Mouse (Mus musculus) MEL (cell line): ENCODE results near the gene Trappc11. TPM values are rescaled to one million over a fixed set of nuclear protein-coding genes. Genes with fewer than 3 reads are reported as not detected.

Experiments used
- DNase-seq: peaks from one replicate; pipeline ENCODE4 v3.0.0; 2011; ENCODE audit warnings: low read depth, low spot score
- H3K27ac ChIP-seq: 2 replicates; pipeline ENCODE4 v1.5.1; 2012; ENCODE audit warnings: low read depth, mild to moderate bottlenecking, control low read depth, low read length, moderate library complexity; ENCODE audit not compliant: control insufficient read depth
- H3K27me3 ChIP-seq, 2 experiments: fragments of 150-350 bp in 1 of 2; sonication (generic) in 1 of 2; 2 replicates each; pipeline ENCODE4 v1.6.1; 2012; ENCODE audit warnings: low read length in 2 of 2, mild to moderate bottlenecking in 2 of 2, improper control_type of control experiment in 1 of 2, moderate library complexity in 1 of 2; ENCODE audit not compliant: insufficient read depth in 2 of 2, control insufficient read depth in 1 of 2
- H3K36me3 ChIP-seq, 2 experiments: 2 replicates each; pipeline ENCODE4 v1.6.1; 2012 to 2014; ENCODE audit warnings: low read length in 2 of 2, improper control_type of control experiment in 1 of 2, inconsistent platforms in 1 of 2, mild to moderate bottlenecking in 1 of 2; ENCODE audit not compliant: insufficient read depth in 2 of 2, control insufficient read depth in 1 of 2
- H3K4me1 ChIP-seq, 2 experiments: fragments of 150-350 bp in 1 of 2; sonication (generic) in 1 of 2; 2 replicates each; pipeline ENCODE4 v1.6.1; 2012; ENCODE audit warnings: low read length in 2 of 2, improper control_type of control experiment in 1 of 2, mild to moderate bottlenecking in 1 of 2; ENCODE audit not compliant: insufficient read depth in 2 of 2, control insufficient read depth in 1 of 2
- H3K4me3 ChIP-seq, 2 experiments: fragments of 150-350 bp in 1 of 2; sonication (generic) in 1 of 2; 2 replicates each; pipeline ENCODE4 v1.5.1; 2012; ENCODE audit warnings: low read depth in 2 of 2, low read length in 2 of 2, mild to moderate bottlenecking in 2 of 2, moderate library complexity in 2 of 2, control low read depth in 1 of 2, improper control_type of control experiment in 1 of 2; ENCODE audit not compliant: control insufficient read depth in 1 of 2, insufficient read depth in 1 of 2
- H3K79me2 ChIP-seq: 2 replicates; pipeline ENCODE4 v1.6.1; 2012; ENCODE audit warnings: mild to moderate bottlenecking, low read length, moderate library complexity; ENCODE audit not compliant: control insufficient read depth, poor library complexity, insufficient read depth
- H3K9ac ChIP-seq: 2 replicates; pipeline ENCODE4 v1.6.1; 2012; ENCODE audit warnings: low read depth, mild to moderate bottlenecking, control low read depth, low read length, moderate library complexity; ENCODE audit not compliant: control insufficient read depth, poor library complexity, severe bottlenecking
- H3K9me3 ChIP-seq: fragments of 150-350 bp; sonication (generic); replicated peaks from 2 replicates; pipeline ENCODE4 v1.6.1; 2012; ENCODE audit warnings: mild to moderate bottlenecking, low read length, improper control_type of control experiment, moderate library complexity; ENCODE audit not compliant: insufficient read depth
- BHLHE40 ChIP-seq: IDR thresholded peaks from 2 replicates; pipeline ENCODE4 v1.6.1; 2012; ENCODE audit warnings: low read depth, mild to moderate bottlenecking, inconsistent platforms, low read length, improper control_type of control experiment, borderline replicate concordance
- CHD1 ChIP-seq: IDR thresholded peaks from 2 replicates; pipeline ENCODE4 v1.6.1; 2012; ENCODE audit warnings: low read depth, mild to moderate bottlenecking, inconsistent platforms, low read length, improper control_type of control experiment
- CHD2 ChIP-seq: IDR thresholded peaks from 2 replicates; pipeline ENCODE4 v1.6.1; 2011; ENCODE audit warnings: low read length, improper control_type of control experiment
- CTCF ChIP-seq, 3 experiments: IDR thresholded peaks in 2 of 3; conservative IDR thresholded peaks in 1 of 3; 2 replicates each; pipeline ENCODE4 v1.5.1; 2011 to 2012; ENCODE audit warnings: low read length in 3 of 3, low read depth in 2 of 3, mild to moderate bottlenecking in 2 of 3, improper control_type of control experiment in 1 of 3, inconsistent platforms in 1 of 3, mixed read lengths in 1 of 3, moderate library complexity in 1 of 3; ENCODE audit not compliant: control insufficient read depth in 1 of 3, insufficient read depth in 1 of 3, poor library complexity in 1 of 3, severe bottlenecking in 1 of 3
- E2F4 ChIP-seq: IDR thresholded peaks from 2 replicates; pipeline ENCODE4 v1.6.1; 2011; ENCODE audit warnings: low read depth, low read length, improper control_type of control experiment, borderline replicate concordance
- ELF1 ChIP-seq: IDR thresholded peaks from 2 replicates; pipeline ENCODE4 v1.6.1; 2014; ENCODE audit warnings: low read depth, mild to moderate bottlenecking, inconsistent platforms, low read length, improper control_type of control experiment, moderate library complexity
- GABPA ChIP-seq: IDR thresholded peaks from 2 replicates; pipeline ENCODE4 v1.6.1; 2012; ENCODE audit warnings: low read depth, mild to moderate bottlenecking, inconsistent platforms, low read length, improper control_type of control experiment, moderate library complexity
- GATA1 ChIP-seq: IDR thresholded peaks from 2 replicates; pipeline ENCODE4 v1.6.1; 2011; ENCODE audit warnings: low read depth, low read length, improper control_type of control experiment
- HCFC1 ChIP-seq: IDR thresholded peaks from 2 replicates; pipeline ENCODE4 v1.6.1; 2012; ENCODE audit warnings: low read depth, mild to moderate bottlenecking, inconsistent platforms, low read length, improper control_type of control experiment, moderate library complexity
- JUND ChIP-seq: IDR thresholded peaks from 2 replicates; pipeline ENCODE4 v1.6.1; 2011; ENCODE audit warnings: low read depth, mild to moderate bottlenecking, improper control_type of control experiment, low read length
- KAT2A ChIP-seq: conservative IDR thresholded peaks from 2 replicates; pipeline ENCODE4 v1.6.1; 2012; ENCODE audit warnings: low read depth, low read length, improper control_type of control experiment, inconsistent platforms
- MAX ChIP-seq: IDR thresholded peaks from 2 replicates; pipeline ENCODE4 v1.6.1; 2011; ENCODE audit warnings: low read length, improper control_type of control experiment
- MEF2A ChIP-seq: IDR thresholded peaks from 2 replicates; pipeline ENCODE4 v1.6.1; 2014; ENCODE audit warnings: low read depth, mild to moderate bottlenecking, inconsistent platforms, low read length, improper control_type of control experiment; ENCODE audit not compliant: poor library complexity, insufficient replicate concordance, severe bottlenecking; ENCODE audit errors: extremely low read depth
- MXI1 ChIP-seq: IDR thresholded peaks from 2 replicates; pipeline ENCODE4 v1.6.1; 2011; ENCODE audit warnings: mild to moderate bottlenecking, low read depth, low read length, improper control_type of control experiment
- MYC ChIP-seq: IDR thresholded peaks from 2 replicates; pipeline ENCODE4 v1.6.1; 2011; ENCODE audit warnings: low read depth, mild to moderate bottlenecking, low read length, improper control_type of control experiment, moderate library complexity
- NELFE ChIP-seq: IDR thresholded peaks from 2 replicates; pipeline ENCODE4 v1.6.1; 2011; ENCODE audit warnings: low read depth, low read length, improper control_type of control experiment
- NRF1 ChIP-seq: IDR thresholded peaks from 2 replicates; pipeline ENCODE4 v1.6.1; 2014; ENCODE audit warnings: low read depth, mild to moderate bottlenecking, inconsistent platforms, low read length, improper control_type of control experiment, moderate library complexity; ENCODE audit not compliant: poor library complexity, insufficient read depth, severe bottlenecking
- POLR2A ChIP-seq, 2 experiments: IDR thresholded peaks; 2 replicates each; pipeline ENCODE4 v1.6.1; 2011 to 2012; ENCODE audit warnings: low read length in 2 of 2, mild to moderate bottlenecking in 2 of 2, control low read depth in 1 of 2, improper control_type of control experiment in 1 of 2, low read depth in 1 of 2, moderate library complexity in 1 of 2; ENCODE audit not compliant: control insufficient read depth in 1 of 2, insufficient read depth in 1 of 2, poor library complexity in 1 of 2
- POLR2AphosphoS2 ChIP-seq: IDR thresholded peaks from 2 replicates; pipeline ENCODE4 v1.6.1; 2011; ENCODE audit warnings: low read length, improper control_type of control experiment
- RAD21 ChIP-seq: IDR thresholded peaks from 2 replicates; pipeline ENCODE4 v1.6.1; 2011; ENCODE audit warnings: mild to moderate bottlenecking, low read depth, low read length, improper control_type of control experiment
- SIN3A ChIP-seq: IDR thresholded peaks from 2 replicates; pipeline ENCODE4 v1.6.1; 2012; ENCODE audit warnings: low read length, improper control_type of control experiment, inconsistent platforms
- TCF12 ChIP-seq: IDR thresholded peaks from 2 replicates; pipeline ENCODE4 v1.6.1; 2014; ENCODE audit warnings: low read depth, mild to moderate bottlenecking, inconsistent platforms, low read length, improper control_type of control experiment, moderate library complexity
- UBTF ChIP-seq: IDR thresholded peaks from 2 replicates; pipeline ENCODE4 v1.6.1; 2012; ENCODE audit warnings: low read depth, mild to moderate bottlenecking, inconsistent platforms, low read length, improper control_type of control experiment, moderate library complexity, borderline replicate concordance; ENCODE audit not compliant: insufficient read depth
- USF2 ChIP-seq, 2 experiments: IDR thresholded peaks; 2 replicates each; pipeline ENCODE4 v1.6.1; 2011 to 2012; ENCODE audit warnings: improper control_type of control experiment in 2 of 2, low read length in 2 of 2, borderline replicate concordance in 1 of 2, inconsistent platforms in 1 of 2, low read depth in 1 of 2, mild to moderate bottlenecking in 1 of 2; ENCODE audit not compliant: insufficient read depth in 1 of 2
- ZMIZ1 ChIP-seq: IDR thresholded peaks from 2 replicates; pipeline ENCODE4 v1.6.1; 2012; ENCODE audit warnings: low read depth, mild to moderate bottlenecking, inconsistent platforms, low read length, improper control_type of control experiment, moderate library complexity
- polyA plus RNA-seq, 2 experiments: library from polyadenylated mRNA; stranded (reverse) in 1 of 2; unstranded in 1 of 2; fragments of >175 nt in 1 of 2; fragments of >200 nt in 1 of 2; gene quantifications; 2 replicates each; pipeline versions ENCODE4 v1.2.1 to v1.2.4; 2012; ENCODE audit warnings: low replicate concordance in 2 of 2, low read depth in 1 of 2; ENCODE audit not compliant: insufficient read length in 2 of 2, insufficient read depth in 1 of 2, missing spikeins in 1 of 2
- total RNA-seq: library from RNA; depleted of rRNA; stranded (reverse); fragments of 300-350 nt; gene quantifications from 2 replicates; pipeline ENCODE4 v1.2.3, GENCODE M21; 2012; rRNA removed

Gene Trappc11
- total RNA-seq (22.8 and 22.9 TPM in 2 replicates), polyA plus RNA-seq (10 to 100 TPM in 1 of 2 experiments, not detected in 1; 30.1 TPM)

DNA sequence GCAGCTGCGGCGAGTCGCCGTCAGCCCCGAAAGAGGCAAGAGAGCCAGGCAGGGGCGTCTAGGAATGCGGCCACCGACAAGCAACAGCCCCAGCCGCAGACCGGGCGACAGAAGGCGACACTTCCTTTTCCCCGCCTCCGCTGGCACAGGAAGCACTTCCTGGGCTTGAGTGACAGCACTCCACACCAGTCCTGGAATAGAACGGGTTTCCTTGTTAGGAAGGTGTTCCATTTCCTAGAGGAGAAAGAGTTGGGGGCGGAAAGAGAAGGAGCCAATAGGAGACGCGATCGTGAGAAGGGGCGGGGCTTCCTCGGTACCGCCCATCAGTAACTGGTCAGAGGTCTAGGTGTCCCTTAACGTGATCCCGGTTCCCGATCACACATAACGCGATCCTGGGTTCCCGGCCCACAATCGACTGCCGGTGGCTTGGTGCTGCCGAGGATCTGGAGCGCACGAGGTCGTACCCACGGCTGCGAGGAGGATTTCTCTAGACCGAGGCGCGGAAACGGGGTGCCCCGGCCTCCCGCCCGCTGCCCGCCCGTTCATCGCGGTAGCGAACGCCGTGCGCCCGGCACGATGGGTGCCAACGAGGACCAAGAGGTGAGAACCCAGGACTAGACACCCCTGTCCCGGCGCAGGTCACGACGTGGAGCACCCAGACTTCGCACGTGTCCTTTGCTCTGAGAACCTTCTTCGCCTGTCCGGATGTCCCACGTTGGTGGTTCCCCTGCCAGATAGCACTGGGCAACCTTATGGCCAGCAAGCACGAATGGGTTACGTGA lies at the start of gene Trappc11, which contains the start of gene Rwdd4a:
Gene Trappc11 (minus strand): TSS at position 127 of the 782 bp plus-strand sequence.
Gene Rwdd4a (plus strand): TSS at position 321 of the 782 bp plus-strand sequence.
- Histone ChIP-seq H3K4me3 (peak within 1 kb of the TSS; percentile 86 to 96), H3K27ac (peak within 1 kb of the TSS; percentile 68), H3K27me3 (no peaks in the 10 kb centered on the region), H3K36me3 (peaks cover 0 to 21% of the 10 kb centered on the region in 2 experiments; a peak in 2 of 4 replicates), H3K79me2 (peaks cover 36% of the 10 kb centered on the region), H3K4me1 (peaks cover 0 to 2% of the 10 kb centered on the region in 2 experiments; a peak in 2 of 4 replicates), H3K9ac (peak within 1 kb of the TSS; percentile 92), H3K9me3 (no peaks in the 10 kb centered on the region)
- peak; percentile 98 for DNase-seq
- TF ChIP-seq TCF12 (peak; percentile 32; the same call in 1 of the 2 replicates), POLR2AphosphoS2 (peak; percentile 83; the same call in 1 of the 2 replicates), NELFE (peak; percentile 87), GABPA (no peak), MXI1 (peak; percentile 41; the same call in 1 of the 2 replicates), E2F4 (no peak), SIN3A (peak; percentile 92), CHD1 (no peak), MAX (peak; percentile 70), CTCF (IDR thresholded peaks at IDR 0.05 in 2 of 3, conservative IDR thresholded peaks at IDR 0.05 in 1 of 3; ENCODE audit: control insufficient read depth in 1 of 3, insufficient read depth in 1 of 3, low read depth in 2 of 3, low read length in 3 of 3, poor library complexity in 1 of 3, severe bottlenecking in 1 of 3) (no peak), POLR2A (IDR thresholded peaks at IDR 0.05; ENCODE audit: control insufficient read depth in 1 of 2, insufficient read depth in 1 of 2, low read depth in 1 of 2, low read length in 2 of 2, poor library complexity in 1 of 2) (peak; percentile 83 to 85), ELF1 (peak; percentile 97), NRF1 (0 out of 2 replicates have a peak, but pooled peaks have one; percentile 25), RAD21 (no peak), HCFC1 (peak; percentile 92), ZMIZ1 (0 out of 2 replicates have a peak, but pooled peaks have one; percentile 53), KAT2A (peak; percentile 73), CHD2 (peak; percentile 90), MYC (peak; percentile 69; the same call in 1 of the 2 replicates)

DNA sequence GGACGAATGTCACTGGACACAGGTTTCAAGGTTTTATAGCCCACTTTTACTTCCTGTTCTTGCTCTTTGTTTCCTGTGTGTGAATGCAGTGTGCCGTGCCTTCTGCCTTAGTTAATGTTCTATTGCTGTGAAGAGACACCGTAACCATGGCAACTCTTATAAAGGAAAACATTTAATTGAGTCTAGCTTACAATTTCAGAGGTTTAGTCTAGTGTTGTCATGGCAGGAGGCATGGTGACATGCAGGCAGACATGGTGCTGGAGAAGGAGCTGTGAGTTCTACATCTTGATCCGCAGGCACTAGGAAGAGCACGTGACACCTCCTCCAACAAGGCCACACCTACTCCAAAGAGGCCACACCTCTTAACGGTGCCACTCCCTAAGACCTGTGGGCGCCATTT lies 48.2 kb upstream of the Trappc11 start:
- Histone ChIP-seq H3K4me1 (no peaks in the 10 kb centered on the region), H3K9ac (no peak overlapping the region), H3K79me2 (no peaks in the 10 kb centered on the region), H3K36me3 (no peaks in the 10 kb centered on the region), H3K27me3 (no peaks in the 10 kb centered on the region), H3K27ac (no peak overlapping the region), H3K9me3 (no peaks in the 10 kb centered on the region), H3K4me3 (no peak overlapping the region)
- DNase-seq = no peak
- TF ChIP-seq MEF2A = no peak
- no peak for TF ChIP-seq BHLHE40
- TF ChIP-seq JUND = no peak
- TF ChIP-seq E2F4 = no peak
- no peak for TF ChIP-seq USF2 (IDR thresholded peaks at IDR 0.05; ENCODE audit: borderline replicate concordance in 1 of 2, insufficient read depth in 1 of 2, low read depth in 1 of 2, low read length in 2 of 2)
- TF ChIP-seq CTCF (IDR thresholded peaks at IDR 0.05 in 2 of 3, conservative IDR thresholded peaks at IDR 0.05 in 1 of 3; ENCODE audit: control insufficient read depth in 1 of 3, insufficient read depth in 1 of 3, low read depth in 2 of 3, low read length in 3 of 3, poor library complexity in 1 of 3, severe bottlenecking in 1 of 3) = no peak
- no peak for TF ChIP-seq GATA1
- no peak for TF ChIP-seq UBTF
- no peak for TF ChIP-seq HCFC1
